Comparison of ENCODE assay signal across 8 mouse cellular contexts in genomic region chr6:82871632-82872331, GRCm38 (mm10).
DNase-seq lines count a peak whose midpoint lies in the region; ATAC-seq lines count a peak whose summit lies in the region.
"Had no signal": no experiment of that assay in that cellular context is flagged by ENCODE, and none has a peak within 500 bp of the region (broad histone marks: within the 10 kb centered on the region; RNA-seq: fewer than 3 reads in every experiment).

No protein-coding gene starts in this region.

- no peaks in the 10 kb centered on the region for H3K9me3 ChIP-seq in kidney, embryonic 15.5 days (replicated peaks)
- H3K9me3 ChIP-seq in forebrain, embryonic 15.5 days: no peaks in the 10 kb centered on the region

- 4% methylated on average over 5 of the region's 5 CpGs for WGBS in kidney, embryonic 15.5 days
- 44% methylated on average over 5 of the region's 5 CpGs for WGBS in forebrain, embryonic 15.5 days

- no peak for DNase-seq in kidney, postnatal 4 days
- DNase-seq in MN1 (ENCODE audit: low spot score): peak; percentile 74
- DNase-seq in T-cell, adult 2 months (ENCODE audit: low spot score): no peak
- DNase-seq: thymus, adult 18-20 months had no signal

- no peak for ATAC-seq in kidney, embryonic 15.5 days (replicated peaks; ENCODE audit: low FRiP score)
- peak; percentile 88 for ATAC-seq in common myeloid progenitor, adult 5-6 weeks (replicated peaks; ENCODE audit: low read depth, poor library complexity, severe bottlenecking)
- peak; percentile 87 for ATAC-seq in megakaryocyte, adult 5-6 weeks (ENCODE audit: poor library complexity, severe bottlenecking)
- no peak for ATAC-seq in forebrain, embryonic 15.5 days (replicated peaks)

- peaks cover 6% of the 10 kb centered on the region for H3K4me1 ChIP-seq in kidney, embryonic 15.5 days
- H3K4me1 ChIP-seq in forebrain, embryonic 15.5 days: no peaks in the 10 kb centered on the region

- H3K27me3 ChIP-seq in kidney, embryonic 15.5 days: no peaks in the 10 kb centered on the region
- no peaks in the 10 kb centered on the region for H3K27me3 ChIP-seq in forebrain, embryonic 15.5 days

- no peak overlapping the region for H3K4me3 ChIP-seq in kidney, embryonic 15.5 days (replicated peaks)
- H3K4me3 ChIP-seq in forebrain, embryonic 15.5 days: no peak overlapping the region

- no peak overlapping the region for H3K9ac ChIP-seq in kidney, embryonic 15.5 days
- no peak overlapping the region for H3K9ac ChIP-seq in forebrain, embryonic 15.5 days (replicated peaks)

- no peaks in the 10 kb centered on the region for H3K36me3 ChIP-seq in kidney, embryonic 15.5 days
- no peaks in the 10 kb centered on the region for H3K36me3 ChIP-seq in forebrain, embryonic 15.5 days

- peak overlapping the region; percentile 41; the same call in 1 of the 2 replicates for H3K27ac ChIP-seq in kidney, embryonic 15.5 days
- no peak overlapping the region for H3K27ac ChIP-seq in forebrain, embryonic 15.5 days (replicated peaks)

- H3K4me2 ChIP-seq in kidney, embryonic 15.5 days: no peak overlapping the region
- H3K4me2 ChIP-seq in forebrain, embryonic 15.5 days (replicated peaks): no peak overlapping the region

Comparison
In these comparisons a context has a peak if more than half of its experiments do, and no peak if none do; other contexts are left out.
1. ATAC-seq: peak in common myeloid progenitor, adult 5-6 weeks (single experiment) and megakaryocyte, adult 5-6 weeks (single experiment); none in kidney, embryonic 15.5 days (single experiment) and forebrain, embryonic 15.5 days (single experiment).